Mouse (Mus musculus) neural tube, embryonic 14.5 days (tissue): ENCODE data around the gene Amd1. TPM values are rescaled to one million over a fixed set of nuclear protein-coding genes. Genes with fewer than 3 reads are reported as not detected.
"Not testable (repeated sequence)": the region's sequence is repeated elsewhere in the genome, so short reads cannot be mapped to it uniquely, and the experiment has no call there.

ENCODE experiments used
- ATAC-seq: fragments of 200-750 bp; cut with Nextera tagmentation; 2 replicates; pipeline ENCODE4 v1.8.0; 2017; ENCODE audit warnings: low read depth, mild to moderate bottlenecking, moderate TSS enrichment, moderate library complexity
- H3K27ac ChIP-seq: fragments of 300-500 bp; sonication (generic); 2 replicates; pipeline ENCODE4 v1.5.1; 2014; ENCODE audit warnings: low read depth, mild to moderate bottlenecking, control low read depth, low read length, moderate library complexity, mixed read lengths
- H3K27me3 ChIP-seq: fragments of 300-500 bp; sonication (generic); 2 replicates; pipeline ENCODE4 v1.6.1; 2014; ENCODE audit warnings: low read length; ENCODE audit not compliant: control insufficient read depth, insufficient read depth
- H3K36me3 ChIP-seq: fragments of 300-500 bp; sonication (generic); 2 replicates; pipeline ENCODE4 v1.6.1; 2014; ENCODE audit warnings: low read length, mixed read lengths; ENCODE audit not compliant: control insufficient read depth, insufficient read depth
- H3K4me1 ChIP-seq: fragments of 300-500 bp; sonication (generic); 2 replicates; pipeline ENCODE4 v1.6.1; 2014; ENCODE audit warnings: low read length; ENCODE audit not compliant: control insufficient read depth, insufficient read depth
- H3K4me2 ChIP-seq: fragments of 300-500 bp; sonication (generic); 2 replicates; pipeline ENCODE4 v1.6.1; 2014; ENCODE audit warnings: mild to moderate bottlenecking, low read depth, low read length, control low read depth
- H3K4me3 ChIP-seq: fragments of 300-500 bp; sonication (generic); 2 replicates; pipeline ENCODE4 v1.5.1; 2014; ENCODE audit warnings: low read depth, low read length, control low read depth, mixed read lengths
- H3K9ac ChIP-seq: fragments of 300-500 bp; sonication (generic); replicated peaks from 2 replicates; pipeline ENCODE4 v1.6.1; 2014; ENCODE audit warnings: low read depth, mild to moderate bottlenecking, control low read depth, low read length, mixed read lengths
- H3K9me3 ChIP-seq: fragments of 300-500 bp; sonication (generic); 2 replicates; pipeline ENCODE4 v1.6.1; 2016; ENCODE audit warnings: low read length; ENCODE audit not compliant: control insufficient read depth
- WGBS: fragments of 180-500 bp; shearing (Covaris S2); extraction: QIAGEN DNeasy Blood & Tissue Kit; methylation state at CpG from one replicate; pipeline ENCODE4 v1.1.7; 2014; 5-methylcytosine and 5-hydroxymethylcytosine counted together
- polyA plus RNA-seq: library from polyadenylated mRNA; unstranded; fragments of >200 nt; fragmentation: Nextera tagmentation; extraction: Ambion mirVana; gene quantifications from 2 replicates; pipeline ENCODE4 v1.2.1, GENCODE M21; 2014

Gene Amd1
- polyA plus RNA-seq, 1 experiment from 2014 or later: 53.3 TPM

- H3K4me3 ChIP-seq: no peak overlapping the region
- 67% methylated on average over 4 of the region's 4 CpGs for WGBS
- H3K27me3 ChIP-seq: no peaks in the 10 kb centered on the region
- ATAC-seq: no peak
- H3K9me3 ChIP-seq: no peaks in the 10 kb centered on the region
- no peaks in the 10 kb centered on the region for H3K36me3 ChIP-seq
- H3K9ac ChIP-seq: no peak overlapping the region
- H3K4me1 ChIP-seq: no peaks in the 10 kb centered on the region
- H3K27ac ChIP-seq: no peak overlapping the region
- H3K4me2 ChIP-seq: no peak overlapping the region
Observed at GRCm38 (mm10) chr10:40307826-40308583, 6.0 kb upstream of the Amd1 start.

- no peak for ATAC-seq
- no peaks in the 10 kb centered on the region for H3K36me3 ChIP-seq
- 86% methylated on average over 1 of the region's 1 CpGs for WGBS
Observed at GRCm38 (mm10) chr10:40305989-40306388, 4.0 kb upstream of the Amd1 start.

GRCm38 (mm10) chr10:40301181-40302075 is 558 bp downstream of the Amd1 start:
- H3K9ac ChIP-seq: peak overlapping the region; percentile 84
- ATAC-seq: peak; percentile 33
- not testable (repeated sequence) for H3K27me3 ChIP-seq, H3K36me3 ChIP-seq, H3K9me3 ChIP-seq
- peak overlapping the region; percentile 64 for H3K4me2 ChIP-seq
- H3K4me3 ChIP-seq: peak overlapping the region; percentile 93
- peaks cover 15% of the 10 kb centered on the region for H3K4me1 ChIP-seq
- WGBS: under 1% methylated on average over 51 of the region's 91 CpGs
- peak overlapping the region; percentile 80 for H3K27ac ChIP-seq

More at GRCm38 (mm10) chr10:40305989-40306388, 4.0 kb upstream of the Amd1 start:
- no peaks in the 10 kb centered on the region for H3K27me3 ChIP-seq
- H3K4me1 ChIP-seq: no peaks in the 10 kb centered on the region
- no peak overlapping the region for H3K4me2 ChIP-seq
- H3K9me3 ChIP-seq: no peaks in the 10 kb centered on the region
- no peak overlapping the region for H3K9ac ChIP-seq
- no peak overlapping the region for H3K4me3 ChIP-seq
- H3K27ac ChIP-seq: no peak overlapping the region

- H3K27me3 ChIP-seq: no peaks in the 10 kb centered on the region
- H3K4me3 ChIP-seq: peak overlapping the region; percentile 93
- peaks cover 15% of the 10 kb centered on the region for H3K4me1 ChIP-seq
- peak overlapping the region; percentile 80 for H3K27ac ChIP-seq
- no peaks in the 10 kb centered on the region for H3K36me3 ChIP-seq
- peak overlapping the region; percentile 84 for H3K9ac ChIP-seq
- H3K4me2 ChIP-seq: peak overlapping the region; percentile 64
- peak; percentile 76 for ATAC-seq
- WGBS: under 1% methylated on average over 36 of the region's 36 CpGs
- no peaks in the 10 kb centered on the region for H3K9me3 ChIP-seq
Observed at GRCm38 (mm10) chr10:40300648-40301171, 1.3 kb downstream of the Amd1 start.

- ATAC-seq: no peak
- 96% methylated on average over 6 of the region's 6 CpGs for WGBS
Observed at GRCm38 (mm10) chr10:40292640-40293039, 9.3 kb downstream of the Amd1 start.

GRCm38 (mm10) chr10:40286767-40287166 is 15.2 kb downstream of the Amd1 start:
- Histone ChIP-seq H3K9ac (no peak overlapping the region), H3K36me3 (peaks cover 5% of the 10 kb centered on the region; the same call in 1 of the 2 replicates), H3K27me3 (no peaks in the 10 kb centered on the region), H3K9me3 (no peaks in the 10 kb centered on the region), H3K4me2 (no peak overlapping the region), H3K27ac (no peak overlapping the region), H3K4me1 (no peaks in the 10 kb centered on the region), H3K4me3 (no peak overlapping the region)
- no peak for ATAC-seq
- 86% methylated on average over 1 of the region's 1 CpGs for WGBS

More at GRCm38 (mm10) chr10:40292640-40293039, 9.3 kb downstream of the Amd1 start:
- Histone ChIP-seq H3K9me3 (no peaks in the 10 kb centered on the region), H3K4me1 (no peaks in the 10 kb centered on the region; the same call in 1 of the 2 replicates), H3K27ac (no peak overlapping the region), H3K36me3 (peaks cover 11% of the 10 kb centered on the region; the same call in 1 of the 2 replicates), H3K9ac (no peak overlapping the region), H3K27me3 (no peaks in the 10 kb centered on the region), H3K4me2 (no peak overlapping the region), H3K4me3 (no peak overlapping the region)

GRCm38 (mm10) chr10:40285571-40285970 is 16.4 kb downstream of the Amd1 start:
- H3K4me3 ChIP-seq: no peak overlapping the region
- no peaks in the 10 kb centered on the region for H3K27me3 ChIP-seq
- no peaks in the 10 kb centered on the region for H3K4me1 ChIP-seq
- no peak overlapping the region for H3K4me2 ChIP-seq
- no peak overlapping the region for H3K27ac ChIP-seq
- no peak for ATAC-seq
- no peaks in the 10 kb centered on the region; the same call in 1 of the 2 replicates for H3K36me3 ChIP-seq
- H3K9ac ChIP-seq: no peak overlapping the region
- WGBS: 92% methylated on average over 1 of the region's 1 CpGs
- H3K9me3 ChIP-seq: no peaks in the 10 kb centered on the region

GRCm38 (mm10) chr10:40284997-40285396 is 17.0 kb downstream of the Amd1 start:
- 95% methylated on average over 3 of the region's 3 CpGs for WGBS
- no peaks in the 10 kb centered on the region for H3K9me3 ChIP-seq
- H3K27me3 ChIP-seq: no peaks in the 10 kb centered on the region
- no peak overlapping the region for H3K4me3 ChIP-seq
- H3K36me3 ChIP-seq: no peaks in the 10 kb centered on the region; the same call in 1 of the 2 replicates
- no peaks in the 10 kb centered on the region for H3K4me1 ChIP-seq
- H3K4me2 ChIP-seq: no peak overlapping the region
- H3K27ac ChIP-seq: no peak overlapping the region
- ATAC-seq: no peak
- no peak overlapping the region for H3K9ac ChIP-seq
